Comparison of ENCODE assay signal across 9 mouse cellular contexts in genomic region chr8:21992184-21992583, GRCm38 (mm10). TPM values are rescaled to one million over a fixed set of nuclear protein-coding genes. Genes with fewer than 3 reads are reported as not detected.
DNase-seq lines count a peak whose midpoint lies in the region; ATAC-seq lines count a peak whose summit lies in the region.
"Had no signal": no experiment of that assay in that cellular context is flagged by ENCODE, and none has a peak within 500 bp of the region (broad histone marks: within the 10 kb centered on the region; RNA-seq: fewer than 3 reads in every experiment).

No protein-coding gene starts in this region.

- peak; percentile 49 for DNase-seq in limb, embryonic 11.5 days (ENCODE audit: low spot score)
- DNase-seq in limb, embryonic 10.5 days (ENCODE audit: low spot score), result no peak
- peak; percentile 43 to 54 for DNase-seq in adrenal gland, postnatal 36 days
- peak; percentile 35 for DNase-seq in left cerebral cortex, adult 11 months (ENCODE audit: low spot score)
- peak; percentile 18 for DNase-seq in telencephalon, adult 2 months (ENCODE audit: low read depth, low spot score)

- H3K4me1 ChIP-seq in limb, embryonic 11.5 days (ENCODE audit: control insufficient read depth, insufficient read depth, low read length), result no peaks in the 10 kb centered on the region
- no peaks in the 10 kb centered on the region for H3K4me1 ChIP-seq in limb, embryonic 10.5 days
- H3K4me1 ChIP-seq in forebrain, embryonic 12.5 days, result no peaks in the 10 kb centered on the region
- no peaks in the 10 kb centered on the region for H3K4me1 ChIP-seq in hindbrain, embryonic 15.5 days (replicated peaks)
- no peaks in the 10 kb centered on the region for H3K4me1 ChIP-seq in midbrain, embryonic 13.5 days (replicated peaks)

- no peak overlapping the region for H3K9ac ChIP-seq in limb, embryonic 11.5 days (ENCODE audit: low read length)
- no peak overlapping the region for H3K9ac ChIP-seq in forebrain, embryonic 12.5 days
- no peak overlapping the region for H3K9ac ChIP-seq in hindbrain, embryonic 15.5 days
- no peak overlapping the region for H3K9ac ChIP-seq in midbrain, embryonic 13.5 days (replicated peaks)

- H3K27me3 ChIP-seq in limb, embryonic 11.5 days (ENCODE audit: control insufficient read depth, insufficient read depth, low read length), result no peaks in the 10 kb centered on the region
- H3K27me3 ChIP-seq in limb, embryonic 10.5 days (ENCODE audit: low read depth, poor library complexity, severe bottlenecking), result no peaks in the 10 kb centered on the region
- H3K27me3 ChIP-seq in forebrain, embryonic 12.5 days, result no peaks in the 10 kb centered on the region
- H3K27me3 ChIP-seq in hindbrain, embryonic 15.5 days, result no peaks in the 10 kb centered on the region
- no peaks in the 10 kb centered on the region for H3K27me3 ChIP-seq in midbrain, embryonic 13.5 days

- no peaks in the 10 kb centered on the region for H3K36me3 ChIP-seq in limb, embryonic 11.5 days (ENCODE audit: control insufficient read depth, insufficient read depth, low read length)
- no peaks in the 10 kb centered on the region for H3K36me3 ChIP-seq in limb, embryonic 10.5 days
- no peaks in the 10 kb centered on the region for H3K36me3 ChIP-seq in forebrain, embryonic 12.5 days (replicated peaks)
- no peaks in the 10 kb centered on the region for H3K36me3 ChIP-seq in hindbrain, embryonic 15.5 days
- H3K36me3 ChIP-seq in midbrain, embryonic 13.5 days, result no peaks in the 10 kb centered on the region

- WGBS in limb, embryonic 11.5 days, result 29% methylated on average over 6 of the region's 6 CpGs
- WGBS in limb, embryonic 10.5 days, result 22% methylated on average over 6 of the region's 6 CpGs
- WGBS in forebrain, embryonic 12.5 days, result 26% methylated on average over 6 of the region's 6 CpGs
- WGBS in hindbrain, embryonic 15.5 days, result 29% methylated on average over 6 of the region's 6 CpGs
- 20% methylated on average over 6 of the region's 6 CpGs for WGBS in midbrain, embryonic 13.5 days

- H3K27ac ChIP-seq in limb, embryonic 11.5 days (replicated peaks; ENCODE audit: low read depth, low read length), result no peak overlapping the region
- H3K27ac ChIP-seq in limb, embryonic 10.5 days, result no peak overlapping the region
- no peak overlapping the region for H3K27ac ChIP-seq in forebrain, embryonic 12.5 days
- H3K27ac ChIP-seq in hindbrain, embryonic 15.5 days (replicated peaks), result no peak overlapping the region
- no peak overlapping the region for H3K27ac ChIP-seq in midbrain, embryonic 13.5 days

- H3K4me2 ChIP-seq in limb, embryonic 11.5 days (ENCODE audit: low read depth, severe bottlenecking), result no peak overlapping the region
- H3K4me2 ChIP-seq in forebrain, embryonic 12.5 days, result no peak overlapping the region
- no peak overlapping the region for H3K4me2 ChIP-seq in hindbrain, embryonic 15.5 days
- no peak overlapping the region for H3K4me2 ChIP-seq in midbrain, embryonic 13.5 days (replicated peaks)

- no peak; the same call in 1 of the 2 replicates for ATAC-seq in limb, embryonic 11.5 days (ENCODE audit: insufficient number of reproducible peaks, low FRiP score, low TSS enrichment, low read depth)
- ATAC-seq in forebrain, embryonic 12.5 days (ENCODE audit: low FRiP score), result 0 out of 2 replicates have a peak, but pooled peaks have one; percentile 44
- peak; percentile 85 for ATAC-seq in hindbrain, embryonic 15.5 days (ENCODE audit: low FRiP score, low read depth)
- peak; percentile 89 for ATAC-seq in midbrain, embryonic 13.5 days

- no peaks in the 10 kb centered on the region for H3K9me3 ChIP-seq in limb, embryonic 11.5 days (ENCODE audit: control insufficient read depth, low read length)
- H3K9me3 ChIP-seq in limb, embryonic 10.5 days (replicated peaks), result no peaks in the 10 kb centered on the region
- H3K9me3 ChIP-seq in forebrain, embryonic 12.5 days, result no peaks in the 10 kb centered on the region
- H3K9me3 ChIP-seq in hindbrain, embryonic 15.5 days, result no peaks in the 10 kb centered on the region
- H3K9me3 ChIP-seq in midbrain, embryonic 13.5 days, result no peaks in the 10 kb centered on the region

- H3K4me3 ChIP-seq in limb, embryonic 11.5 days (ENCODE audit: low read depth, low read length), result no peak overlapping the region
- H3K4me3 ChIP-seq in limb, embryonic 10.5 days, result no peak overlapping the region
- H3K4me3 ChIP-seq in forebrain, embryonic 12.5 days (replicated peaks), result no peak overlapping the region
- no peak overlapping the region for H3K4me3 ChIP-seq in hindbrain, embryonic 15.5 days
- no peak overlapping the region for H3K4me3 ChIP-seq in midbrain, embryonic 13.5 days (replicated peaks)

RNA-seq across cellular contexts. Expression of gene Ccdc70, which starts 22.6 kb away (rescaled TPM):
- polyA plus RNA-seq in limb, embryonic 11.5 days (2014; fragmentation: Nextera tagmentation; extraction: Ambion mirVana), result not detected in 2 replicates
- not detected in 2 replicates for polyA plus RNA-seq in limb, embryonic 10.5 days (2016; fragmentation: Nextera tagmentation; extraction: Ambion mirVana)
- total RNA-seq in adrenal gland, postnatal 36 days (2021), result not detected
- polyA plus RNA-seq in forebrain, embryonic 12.5 days (2016; fragmentation: Nextera tagmentation; extraction: Ambion mirVana), result not detected in 2 replicates
- polyA plus RNA-seq in hindbrain, embryonic 15.5 days (2015; fragmentation: Nextera tagmentation; extraction: Ambion mirVana), result not detected in 2 replicates
- not detected in 2 replicates for polyA plus RNA-seq in midbrain, embryonic 13.5 days (2015; fragmentation: Nextera tagmentation; extraction: Ambion mirVana)
- polyA plus RNA-seq: limb, embryonic 14.5 days had no signal

RNA-seq across cellular contexts. Expression of gene Fam90a1a, which starts 33.7 kb away (rescaled TPM):
- not detected in 2 replicates for polyA plus RNA-seq in limb, embryonic 11.5 days (2014; fragmentation: Nextera tagmentation; extraction: Ambion mirVana)
- polyA plus RNA-seq in limb, embryonic 10.5 days (2016; fragmentation: Nextera tagmentation; extraction: Ambion mirVana), result not detected in 2 replicates
- not detected for total RNA-seq in adrenal gland, postnatal 36 days (2021)
- polyA plus RNA-seq in forebrain, embryonic 12.5 days (2016; fragmentation: Nextera tagmentation; extraction: Ambion mirVana), result not detected in 2 replicates
- not detected in 2 replicates for polyA plus RNA-seq in hindbrain, embryonic 15.5 days (2015; fragmentation: Nextera tagmentation; extraction: Ambion mirVana)
- not detected in 2 replicates for polyA plus RNA-seq in midbrain, embryonic 13.5 days (2015; fragmentation: Nextera tagmentation; extraction: Ambion mirVana)
- polyA plus RNA-seq: limb, embryonic 14.5 days had no signal

RNA-seq across cellular contexts. Expression of gene Defb13, which starts 45.6 kb away (rescaled TPM):
- polyA plus RNA-seq in limb, embryonic 11.5 days (2014; fragmentation: Nextera tagmentation; extraction: Ambion mirVana), result not detected in 2 replicates
- not detected in 2 replicates for polyA plus RNA-seq in limb, embryonic 10.5 days (2016; fragmentation: Nextera tagmentation; extraction: Ambion mirVana)
- not detected for total RNA-seq in adrenal gland, postnatal 36 days (2021)
- not detected in 2 replicates for polyA plus RNA-seq in forebrain, embryonic 12.5 days (2016; fragmentation: Nextera tagmentation; extraction: Ambion mirVana)
- polyA plus RNA-seq in hindbrain, embryonic 15.5 days (2015; fragmentation: Nextera tagmentation; extraction: Ambion mirVana), result not detected in 2 replicates
- polyA plus RNA-seq in midbrain, embryonic 13.5 days (2015; fragmentation: Nextera tagmentation; extraction: Ambion mirVana), result not detected in 2 replicates
- polyA plus RNA-seq: limb, embryonic 14.5 days had no signal

RNA-seq across cellular contexts. Expression of gene Defb35, which starts 54.0 kb away (rescaled TPM):
- polyA plus RNA-seq in limb, embryonic 11.5 days (2014; fragmentation: Nextera tagmentation; extraction: Ambion mirVana), result not detected in 2 replicates
- polyA plus RNA-seq in limb, embryonic 10.5 days (2016; fragmentation: Nextera tagmentation; extraction: Ambion mirVana), result not detected in 2 replicates
- total RNA-seq in adrenal gland, postnatal 36 days (2021), result not detected
- polyA plus RNA-seq in forebrain, embryonic 12.5 days (2016; fragmentation: Nextera tagmentation; extraction: Ambion mirVana), result not detected in 2 replicates
- polyA plus RNA-seq in hindbrain, embryonic 15.5 days (2015; fragmentation: Nextera tagmentation; extraction: Ambion mirVana), result not detected in 2 replicates
- polyA plus RNA-seq in midbrain, embryonic 13.5 days (2015; fragmentation: Nextera tagmentation; extraction: Ambion mirVana), result not detected in 2 replicates
- polyA plus RNA-seq: limb, embryonic 14.5 days had no signal

RNA-seq across cellular contexts. Expression of gene Defb15, which starts 59.7 kb away (rescaled TPM):
- not detected in 2 replicates for polyA plus RNA-seq in limb, embryonic 11.5 days (2014; fragmentation: Nextera tagmentation; extraction: Ambion mirVana)
- not detected in 2 replicates for polyA plus RNA-seq in limb, embryonic 10.5 days (2016; fragmentation: Nextera tagmentation; extraction: Ambion mirVana)
- not detected for total RNA-seq in adrenal gland, postnatal 36 days (2021)
- not detected in 2 replicates for polyA plus RNA-seq in forebrain, embryonic 12.5 days (2016; fragmentation: Nextera tagmentation; extraction: Ambion mirVana)
- polyA plus RNA-seq in hindbrain, embryonic 15.5 days (2015; fragmentation: Nextera tagmentation; extraction: Ambion mirVana), result not detected in 2 replicates
- not detected in 2 replicates for polyA plus RNA-seq in midbrain, embryonic 13.5 days (2015; fragmentation: Nextera tagmentation; extraction: Ambion mirVana)
- polyA plus RNA-seq: limb, embryonic 14.5 days had no signal
